Mouse (Mus musculus): Measurements from ENCODE around the gene Ovol1.

- no peak for TF ChIP-seq CTCF (IDR thresholded peaks at IDR 0.05; ENCODE audit: low read depth, low read length)
- no peak for TF ChIP-seq GATA1 (IDR thresholded peaks at IDR 0.05; ENCODE audit: borderline replicate concordance, low read length)
- no peak for TF ChIP-seq POLR2AphosphoS5 (IDR thresholded peaks at IDR 0.05; ENCODE audit: insufficient replicate concordance, low read depth, low read length)
These were observed 14.9 kb upstream of the Ovol1 start for GRCm38 (mm10) chr19:5575336-5575735.
